Mouse (Mus musculus) midbrain, embryonic 14.5 days (tissue): Measurements from ENCODE around the gene Dnajb3. TPM values are rescaled to one million over a fixed set of nuclear protein-coding genes. Genes with fewer than 3 reads are reported as not detected.
"Not testable (repeated sequence)": the region's sequence is repeated elsewhere in the genome, so short reads cannot be mapped to it uniquely, and the experiment has no call there.

Experiments used
- ATAC-seq: fragments of 200-750 bp; cut with Nextera tagmentation; 2 replicates; pipeline ENCODE4 v1.8.0; 2017; ENCODE audit warnings: moderate number of reproducible peaks, moderate library complexity; ENCODE audit not compliant: low FRiP score, low TSS enrichment
- DNase-seq: peaks from one replicate; pipeline ENCODE4 v3.0.0-alpha.2; 2015
- H3K27ac ChIP-seq: fragments of 300-500 bp; sonication (generic); replicated peaks from 2 replicates; pipeline ENCODE4 v1.5.1; 2014; ENCODE audit warnings: mild to moderate bottlenecking, low read depth, low read length, moderate library complexity
- H3K27me3 ChIP-seq: fragments of 300-500 bp; sonication (generic); 2 replicates; pipeline ENCODE4 v1.6.1; 2014; ENCODE audit warnings: low read length, control low read depth, mixed read lengths; ENCODE audit not compliant: control insufficient read depth, insufficient read depth
- H3K36me3 ChIP-seq: fragments of 300-500 bp; sonication (generic); 2 replicates; pipeline ENCODE4 v1.6.1; 2014; ENCODE audit warnings: low read length, control low read depth; ENCODE audit not compliant: control insufficient read depth, insufficient read depth
- H3K4me1 ChIP-seq: fragments of 300-500 bp; sonication (generic); 2 replicates; pipeline ENCODE4 v1.6.1; 2014; ENCODE audit warnings: mild to moderate bottlenecking, antibody characterized with exemption, low read length, control low read depth; ENCODE audit not compliant: control insufficient read depth, insufficient read depth
- H3K4me2 ChIP-seq: fragments of 300-500 bp; sonication (generic); 2 replicates; pipeline ENCODE4 v1.6.1; 2014; ENCODE audit warnings: mild to moderate bottlenecking, low read length, moderate library complexity
- H3K4me3 ChIP-seq: fragments of 300-500 bp; sonication (generic); replicated peaks from 2 replicates; pipeline ENCODE4 v1.5.1; 2014; ENCODE audit warnings: low read depth, low read length
- H3K9ac ChIP-seq: fragments of 300-500 bp; sonication (generic); replicated peaks from 2 replicates; pipeline ENCODE4 v1.6.1; 2014; ENCODE audit warnings: mild to moderate bottlenecking, low read length, moderate library complexity
- H3K9me3 ChIP-seq: fragments of 300-500 bp; sonication (generic); 2 replicates; pipeline ENCODE4 v1.6.1; 2016; ENCODE audit warnings: low read length, control low read depth, mixed read lengths; ENCODE audit not compliant: control insufficient read depth
- WGBS: fragments of 180-500 bp; shearing (Covaris S2); extraction: QIAGEN DNeasy Blood & Tissue Kit; methylation state at CpG from one replicate; pipeline ENCODE4 v1.1.7; 2014; 5-methylcytosine and 5-hydroxymethylcytosine counted together
- polyA plus RNA-seq: library from polyadenylated mRNA; unstranded; fragments of >200 nt; fragmentation: Nextera tagmentation; extraction: Ambion mirVana; gene quantifications from 2 replicates; pipeline ENCODE4 v1.2.1, GENCODE M21; 2014

The Dnajb3 gene
- polyA plus RNA-seq, 1 experiment from 2014 or later, result 14.2 TPM

DNA sequence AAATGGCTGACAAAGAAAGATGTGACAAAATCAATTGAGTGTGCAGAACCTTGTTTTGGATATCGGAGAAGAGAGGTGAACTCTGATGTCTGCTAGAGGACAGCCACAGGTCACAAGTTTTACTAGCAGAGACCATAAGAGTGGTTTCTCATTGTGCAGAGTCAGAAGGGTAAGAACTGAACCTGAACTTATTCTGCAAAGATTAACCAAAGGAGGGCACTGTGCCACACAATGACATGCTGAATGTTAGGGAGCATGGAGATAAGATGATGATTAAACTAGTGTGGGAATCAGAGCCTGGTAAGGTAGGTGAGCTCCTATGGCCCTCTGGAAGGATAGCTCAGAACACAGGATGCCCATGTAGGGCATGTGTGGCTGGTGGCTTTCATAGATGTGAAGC, 9.9 kb downstream of the Dnajb3 start:
- 93% methylated on average over 1 of the region's 1 CpGs for WGBS
- H3K9me3 ChIP-seq, result no peaks in the 10 kb centered on the region
- no peak overlapping the region for H3K27ac ChIP-seq
- H3K4me3 ChIP-seq, result no peak overlapping the region
- no peaks in the 10 kb centered on the region for H3K4me1 ChIP-seq
- DNase-seq (no peak), ATAC-seq (no peak)
- H3K4me2 ChIP-seq, result no peak overlapping the region
- no peaks in the 10 kb centered on the region for H3K36me3 ChIP-seq
- no peaks in the 10 kb centered on the region for H3K27me3 ChIP-seq
- no peak overlapping the region for H3K9ac ChIP-seq

- 69% methylated on average over 3 of the region's 3 CpGs for WGBS
- ATAC-seq (no peak), DNase-seq (no peak)
- Histone ChIP-seq H3K36me3 (no peaks in the 10 kb centered on the region), H3K9me3 (no peaks in the 10 kb centered on the region), H3K4me3 (no peak overlapping the region), H3K27me3 (no peaks in the 10 kb centered on the region), H3K4me1 (no peaks in the 10 kb centered on the region), H3K4me2 (no peak overlapping the region), H3K9ac (no peak overlapping the region), H3K27ac (no peak overlapping the region)
These were observed 13.4 kb downstream of the Dnajb3 start for GRCm38 (mm10) chr1:88192136-88192535.

- Histone ChIP-seq H3K9me3 (no peaks in the 10 kb centered on the region), H3K4me1 (no peaks in the 10 kb centered on the region), H3K9ac (no peak overlapping the region), H3K4me3 (no peak overlapping the region), H3K4me2 (no peak overlapping the region), H3K36me3 (no peaks in the 10 kb centered on the region), H3K27me3 (no peaks in the 10 kb centered on the region), H3K27ac (no peak overlapping the region)
- 92% methylated on average over 5 of the region's 5 CpGs for WGBS
- DNase-seq (no peak), ATAC-seq (no peak)
These were observed 19.2 kb downstream of the Dnajb3 start for GRCm38 (mm10) chr1:88186325-88186935.

GRCm38 (mm10) chr1:88179657-88180056, 25.9 kb downstream of the Dnajb3 start:
- Histone ChIP-seq H3K36me3 (no peaks in the 10 kb centered on the region), H3K27me3 (no peaks in the 10 kb centered on the region), H3K9ac (no peak overlapping the region), H3K4me3 (no peak overlapping the region), H3K27ac (no peak overlapping the region), H3K9me3 (peaks cover 8% of the 10 kb centered on the region; the same call in 1 of the 2 replicates), H3K4me1 (no peaks in the 10 kb centered on the region), H3K4me2 (no peak overlapping the region)
- no peak for ATAC-seq
- no peak for DNase-seq
- WGBS, result 100% methylated on average over 1 of the region's 1 CpGs

- not testable (repeated sequence) for H3K4me1 ChIP-seq, H3K9ac ChIP-seq, DNase-seq, H3K36me3 ChIP-seq, ATAC-seq, H3K27me3 ChIP-seq, H3K4me2 ChIP-seq, H3K9me3 ChIP-seq, H3K27ac ChIP-seq, H3K4me3 ChIP-seq
- WGBS, result 91% methylated on average over 5 of the region's 7 CpGs
These were observed 33.4 kb downstream of the Dnajb3 start for GRCm38 (mm10) chr1:88172190-88172589.

- Histone ChIP-seq H3K27me3 (no peaks in the 10 kb centered on the region), H3K4me3 (no peak within 1 kb of the TSS), H3K4me1 (no peaks in the 10 kb centered on the region), H3K27ac (no peak within 1 kb of the TSS), H3K4me2 (no peak within 1 kb of the TSS), H3K9me3 (no peaks in the 10 kb centered on the region), H3K9ac (no peak within 1 kb of the TSS), H3K36me3 (no peaks in the 10 kb centered on the region)
- WGBS, result 78% methylated on average over 5 of the region's 5 CpGs
- ATAC-seq, result no peak
- no peak for DNase-seq
These were observed 39.9 kb downstream of the Dnajb3 start, which contains the start of gene Ugt1a5 for GRCm38 (mm10) chr1:88165711-88166110. Gene Ugt1a5 (plus strand): TSS chr1:88166012.

- Histone ChIP-seq H3K4me3 (no peak overlapping the region), H3K27ac (no peak overlapping the region), H3K9me3 (no peaks in the 10 kb centered on the region), H3K27me3 (no peaks in the 10 kb centered on the region), H3K36me3 (no peaks in the 10 kb centered on the region), H3K4me2 (no peak overlapping the region), H3K9ac (no peak overlapping the region), H3K4me1 (no peaks in the 10 kb centered on the region)
- DNase-seq (no peak), ATAC-seq (no peak)
- 91% methylated on average over 2 of the region's 2 CpGs for WGBS
These were observed 47.2 kb downstream of the Dnajb3 start for GRCm38 (mm10) chr1:88158430-88158829.

Other genes starting within 250 kb of the Dnajb3 start
- 15.2 and 22.4 TPM in 2 replicates for gene Usp40, start 197.2 kb downstream of the Dnajb3 start, polyA plus RNA-seq
- not detected in 2 replicates for gene Ugt1a10, start 150.4 kb downstream of the Dnajb3 start, polyA plus RNA-seq
- gene Ugt1a9, start 135.0 kb downstream of the Dnajb3 start, polyA plus RNA-seq, result not detected in 2 replicates
- not detected in 2 replicates for gene Ugt1a8, start 118.0 kb downstream of the Dnajb3 start, polyA plus RNA-seq
- 0.24 and 0.99 TPM in 2 replicates for gene Ugt1a7c, start 110.7 kb downstream of the Dnajb3 start, polyA plus RNA-seq
- 0.13 TPM in 1 of 2 replicates, not detected in the other for gene Ugt1a6b, start 102.5 kb downstream of the Dnajb3 start, polyA plus RNA-seq
- 0.58 and 0.72 TPM in 2 replicates for gene Ugt1a6a, start 71.0 kb downstream of the Dnajb3 start, polyA plus RNA-seq
- gene Ugt1a5, start 39.8 kb downstream of the Dnajb3 start, polyA plus RNA-seq, result not detected in 2 replicates
- gene Ugt1a2, start 5.2 kb downstream of the Dnajb3 start, polyA plus RNA-seq, result not detected in 2 replicates
- not detected in 2 replicates for gene Ugt1a1, start 6.2 kb upstream of the Dnajb3 start, polyA plus RNA-seq
- gene Mroh2a, start 21.2 kb upstream of the Dnajb3 start, polyA plus RNA-seq, result 0.66 and 1.8 TPM in 2 replicates
- gene Hjurp, start 71.9 kb upstream of the Dnajb3 start, polyA plus RNA-seq, result 52.9 and 80.2 TPM in 2 replicates
- 0.14 TPM in 1 of 2 replicates, not detected in the other for gene Trpm8, start 71.9 kb upstream of the Dnajb3 start, polyA plus RNA-seq
- gene Spp2, start 201.2 kb upstream of the Dnajb3 start, polyA plus RNA-seq, result 0.47 and 0.81 TPM in 2 replicates